Mouse (Mus musculus) kidney, postnatal 0 days (tissue): ENCODE measurements around the gene Lmtk3. TPM values are rescaled to one million over a fixed set of nuclear protein-coding genes. Genes with fewer than 3 reads are reported as not detected.

ENCODE experiments used
- ATAC-seq: fragments of 200-750 bp; cut with Nextera tagmentation; replicated peaks from 2 replicates; pipeline ENCODE4 v1.8.0; 2017; ENCODE audit warnings: low read depth, moderate number of reproducible peaks, moderate TSS enrichment, moderate library complexity; ENCODE audit not compliant: low FRiP score
- DNase-seq: peaks from one replicate; pipeline ENCODE4 v3.0.0-alpha.2; 2016; ENCODE audit warnings: low spot score
- H3K27ac ChIP-seq: fragments of 300-500 bp; sonication (generic); 2 replicates; pipeline ENCODE4 v1.5.1; 2014; ENCODE audit warnings: mild to moderate bottlenecking
- H3K27me3 ChIP-seq: fragments of 300-500 bp; sonication (generic); 2 replicates; pipeline ENCODE4 v1.6.1; 2014; ENCODE audit warnings: low read length, mixed read lengths; ENCODE audit not compliant: insufficient read depth
- H3K36me3 ChIP-seq: fragments of 300-500 bp; sonication (generic); 2 replicates; pipeline ENCODE4 v1.6.1; 2014; ENCODE audit warnings: low read length, mixed read lengths; ENCODE audit not compliant: insufficient read depth
- H3K4me1 ChIP-seq: fragments of 300-500 bp; sonication (generic); replicated peaks from 2 replicates; pipeline ENCODE4 v1.6.1; 2014; ENCODE audit warnings: antibody characterized with exemption, low read length, mixed read lengths; ENCODE audit not compliant: insufficient read depth
- H3K4me2 ChIP-seq: fragments of 300-500 bp; sonication (generic); 2 replicates; pipeline ENCODE4 v1.6.1; 2014; ENCODE audit warnings: mild to moderate bottlenecking, low read length, moderate library complexity, mixed read lengths
- H3K4me3 ChIP-seq: fragments of 300-500 bp; sonication (generic); replicated peaks from 2 replicates; pipeline ENCODE4 v1.5.1; 2014; ENCODE audit warnings: low read depth, low read length
- H3K9ac ChIP-seq: fragments of 300-500 bp; sonication (generic); 2 replicates; pipeline ENCODE4 v1.6.1; 2014; ENCODE audit warnings: low read depth, low read length
- H3K9me3 ChIP-seq: fragments of 300-500 bp; sonication (generic); replicated peaks from 2 replicates; pipeline ENCODE4 v1.6.1; 2016; ENCODE audit warnings: low read length, inconsistent platforms, mixed read lengths
- CTCF ChIP-seq: IDR thresholded peaks from 2 replicates; pipeline ENCODE4 v1.5.1; 2016; ENCODE audit warnings: antibody characterized with exemption, low read depth, mild to moderate bottlenecking, moderate library complexity
- WGBS: fragments of 180-500 bp; shearing (Covaris S2); extraction: QIAGEN DNeasy Blood & Tissue Kit; methylation state at CpG from one replicate; pipeline ENCODE4 v1.1.7; 2014; 5-methylcytosine and 5-hydroxymethylcytosine counted together
- polyA plus RNA-seq: library from polyadenylated mRNA; unstranded; fragments of >200 nt; fragmentation: Nextera tagmentation; extraction: Ambion mirVana; gene quantifications from 2 replicates; pipeline ENCODE4 v1.2.1, GENCODE M21; 2015

The Lmtk3 gene
- polyA plus RNA-seq, 1 experiment from 2014 or later = 0.91 TPM

- DNase-seq (no peak), ATAC-seq (no peak)
- Histone ChIP-seq H3K9ac (no peak overlapping the region), H3K4me1 (peaks cover 20% of the 10 kb centered on the region), H3K27ac (no peak overlapping the region), H3K4me3 (peak overlapping the region; percentile 29), H3K36me3 (peaks cover 13% of the 10 kb centered on the region), H3K9me3 (no peaks in the 10 kb centered on the region), H3K4me2 (peak overlapping the region; percentile 55), H3K27me3 (peaks cover 33% of the 10 kb centered on the region)
- 11% methylated on average over 30 of the region's 30 CpGs for WGBS
- TF ChIP-seq CTCF = no peak
Measured at GRCm38 (mm10) chr7:45832428-45832827, 48.9 kb downstream of the Lmtk3 start.

DNA sequence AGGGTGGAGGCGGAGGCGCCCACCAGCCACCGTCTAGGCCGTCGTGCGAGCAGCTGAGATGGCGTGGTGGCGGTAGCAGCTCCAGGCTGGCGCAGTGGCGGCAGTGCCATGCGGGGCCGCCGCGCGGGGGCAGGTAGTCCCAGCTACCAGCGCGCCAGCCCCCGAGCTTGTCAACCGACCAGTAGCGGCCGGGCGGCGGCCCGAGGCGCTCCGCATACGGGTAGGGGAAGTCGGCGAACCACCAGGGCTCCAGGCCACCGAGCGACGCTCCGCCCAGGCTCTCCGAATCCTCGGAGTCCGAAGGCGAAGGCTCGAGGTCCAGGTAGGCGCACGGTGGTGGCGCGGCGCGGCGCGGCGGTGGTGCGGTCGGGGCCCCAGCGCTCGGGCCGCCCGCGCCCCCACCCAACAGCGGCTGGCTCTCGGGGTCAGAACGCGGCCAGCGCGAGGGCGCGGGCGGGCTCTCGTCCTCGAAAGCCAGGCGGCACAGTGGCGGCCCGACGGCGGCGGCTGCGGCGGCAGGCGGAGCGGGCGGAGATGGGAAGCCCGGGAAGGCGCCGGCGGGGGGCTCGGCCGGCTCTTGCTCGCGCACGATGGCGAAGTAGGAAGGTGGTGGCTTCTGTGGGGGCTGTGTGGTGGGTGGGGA lies 49.7 kb downstream of the Lmtk3 start:
- H3K27ac ChIP-seq = no peak overlapping the region
- peaks cover 6% of the 10 kb centered on the region; the same call in 1 of the 2 replicates for H3K36me3 ChIP-seq
- DNase-seq (no peak), ATAC-seq (0 out of 2 replicates have a peak, but pooled peaks have one; percentile 15)
- H3K27me3 ChIP-seq = peaks cover 33% of the 10 kb centered on the region
- peak overlapping the region; percentile 55 for H3K4me2 ChIP-seq
- no peaks in the 10 kb centered on the region for H3K9me3 ChIP-seq
- TF ChIP-seq CTCF = no peak
- WGBS = 1% methylated on average over 65 of the region's 86 CpGs
- H3K9ac ChIP-seq = peak overlapping the region; percentile 47; the same call in 1 of the 2 replicates
- H3K4me3 ChIP-seq = peak overlapping the region; percentile 29
- peaks cover 20% of the 10 kb centered on the region for H3K4me1 ChIP-seq

- TF ChIP-seq CTCF = no peak
- ATAC-seq (no peak), DNase-seq (no peak)
- Histone ChIP-seq H3K36me3 (peaks cover under 1% of the 10 kb centered on the region; the same call in 1 of the 2 replicates), H3K9ac (peak overlapping the region; percentile 47), H3K4me2 (peak overlapping the region; percentile 55), H3K4me1 (peaks cover 20% of the 10 kb centered on the region), H3K27me3 (peaks cover 33% of the 10 kb centered on the region), H3K9me3 (no peaks in the 10 kb centered on the region), H3K27ac (no peak overlapping the region), H3K4me3 (peak overlapping the region; percentile 29)
- 7% methylated on average over 13 of the region's 31 CpGs for WGBS
Measured at GRCm38 (mm10) chr7:45833924-45834323, 50.4 kb downstream of the Lmtk3 start.

GRCm38 (mm10) chr7:45842950-45843744 lies 59.6 kb downstream of the Lmtk3 start:
- Histone ChIP-seq H3K27ac (no peak overlapping the region), H3K9ac (no peak overlapping the region), H3K4me3 (no peak overlapping the region), H3K27me3 (no peaks in the 10 kb centered on the region), H3K36me3 (no peaks in the 10 kb centered on the region), H3K4me1 (no peaks in the 10 kb centered on the region), H3K9me3 (no peaks in the 10 kb centered on the region), H3K4me2 (no peak overlapping the region)
- ATAC-seq (no peak), DNase-seq (no peak)
- no peak for TF ChIP-seq CTCF
- WGBS = 88% methylated on average over 10 of the region's 10 CpGs

DNA sequence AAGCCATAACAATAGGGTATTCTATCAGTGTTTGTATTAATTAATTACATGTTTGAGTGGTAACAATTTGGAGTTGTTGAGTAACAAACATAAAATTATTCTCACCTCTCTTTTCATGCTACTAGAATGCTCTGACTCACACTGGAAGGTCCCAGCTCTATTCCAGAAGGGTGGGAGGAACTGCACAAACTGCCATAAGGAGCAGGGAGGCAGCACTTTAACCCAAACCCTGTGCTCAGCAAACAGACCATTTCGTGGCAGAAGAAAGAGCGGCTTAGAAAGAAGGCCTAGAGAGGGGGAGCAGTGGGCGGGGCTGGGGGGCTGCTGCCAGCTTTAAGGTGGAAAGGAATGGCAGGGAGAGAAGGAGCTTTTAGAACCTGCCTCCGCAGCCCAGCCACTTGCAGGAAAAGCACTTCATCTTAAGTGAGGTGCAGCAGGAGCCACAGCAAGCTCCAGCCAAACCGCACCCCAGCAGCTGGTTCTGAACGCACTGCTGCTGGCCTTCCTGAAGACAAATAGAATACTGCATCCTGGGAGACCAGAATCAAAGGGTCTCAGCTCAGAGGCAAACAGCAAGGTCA lies 65.0 kb downstream of the Lmtk3 start:
- no peaks in the 10 kb centered on the region for H3K27me3 ChIP-seq
- H3K9me3 ChIP-seq = no peaks in the 10 kb centered on the region
- DNase-seq (no peak), ATAC-seq (no peak)
- no peak overlapping the region for H3K9ac ChIP-seq
- H3K4me1 ChIP-seq = no peaks in the 10 kb centered on the region
- H3K27ac ChIP-seq = no peak overlapping the region
- H3K4me3 ChIP-seq = no peak overlapping the region
- TF ChIP-seq CTCF = no peak
- H3K36me3 ChIP-seq = no peaks in the 10 kb centered on the region
- no peak overlapping the region for H3K4me2 ChIP-seq
- 18% methylated on average over 6 of the region's 6 CpGs for WGBS

DNA sequence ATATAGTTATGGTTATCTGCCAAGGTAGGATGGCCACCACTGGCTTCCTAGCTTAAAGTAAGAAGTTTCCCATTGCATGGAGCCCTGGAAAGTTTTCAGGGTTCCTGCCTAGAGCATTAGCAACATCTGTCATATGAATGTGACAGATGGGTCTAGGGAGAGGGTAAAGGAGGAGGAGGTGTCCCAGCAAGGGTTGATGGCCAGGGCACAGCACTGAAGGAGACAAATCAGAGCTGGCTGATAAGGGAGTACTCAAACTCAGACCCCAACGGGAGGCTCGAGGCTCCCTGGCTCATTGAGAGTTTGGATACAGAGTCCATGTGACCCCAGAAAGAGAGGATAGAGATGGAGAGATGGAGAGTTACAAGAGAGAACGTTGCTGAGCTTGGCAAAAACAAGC lies 67.1 kb downstream of the Lmtk3 start:
- DNase-seq (no peak), ATAC-seq (no peak)
- Histone ChIP-seq H3K36me3 (no peaks in the 10 kb centered on the region), H3K27me3 (no peaks in the 10 kb centered on the region), H3K9me3 (no peaks in the 10 kb centered on the region), H3K4me3 (no peak overlapping the region), H3K4me2 (no peak overlapping the region), H3K4me1 (no peaks in the 10 kb centered on the region), H3K9ac (no peak overlapping the region), H3K27ac (no peak overlapping the region)
- 71% methylated on average over 3 of the region's 3 CpGs for WGBS
- TF ChIP-seq CTCF = no peak
